ENCODE assay signal across 25 mouse cellular contexts in the genomic region with DNA sequence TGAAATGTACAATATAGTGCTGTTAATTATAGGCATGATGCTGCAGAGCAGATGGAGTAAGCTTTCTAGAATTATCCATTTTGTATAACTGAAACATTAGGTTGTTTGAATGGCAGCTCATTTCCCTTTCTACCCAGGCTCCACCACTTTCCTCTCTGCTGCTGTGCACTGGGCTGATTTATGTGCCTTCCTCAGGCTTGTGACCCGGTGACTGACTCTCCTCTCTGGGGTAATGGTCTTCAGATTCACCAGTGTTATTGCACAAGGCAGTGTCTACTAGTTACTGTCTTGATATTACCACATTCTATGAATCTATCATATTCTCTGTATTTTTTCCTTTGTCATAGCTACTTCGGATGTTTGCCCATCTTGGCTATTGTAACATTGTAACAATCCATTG.
A peak's percentile ranks its signal among the peaks of the same experiment; 100 is the strongest.
DNase-seq lines count a peak whose midpoint lies in the region; ATAC-seq and TF ChIP-seq lines count a peak whose summit lies in the region.
"Had no signal": no experiment of that assay in that cellular context is flagged by ENCODE, and none has a peak within 500 bp of the region (broad histone marks: within the 10 kb centered on the region; RNA-seq: fewer than 3 reads in every experiment).

No protein-coding gene starts in this region.

- H3K9ac ChIP-seq in kidney, embryonic 14.5 days (ENCODE audit: low read depth, low read length) = no peak overlapping the region
- H3K9ac ChIP-seq in kidney, embryonic 16.5 days (replicated peaks; ENCODE audit: low read length) = no peak overlapping the region
- no peak overlapping the region for H3K9ac ChIP-seq in neural tube, embryonic 11.5 days (ENCODE audit: low read length)
- H3K9ac ChIP-seq in neural tube, embryonic 15.5 days (replicated peaks) = no peak overlapping the region
- H3K9ac ChIP-seq: embryonic facial prominence, embryonic 12.5 days had no signal

- peak; percentile 7 for DNase-seq in embryo, embryonic 10.5 days (ENCODE audit: low spot score)
- DNase-seq in embryo, embryonic 11 days = no peak
- no peak for DNase-seq in kidney, adult 2 months
- DNase-seq in kidney, postnatal 10 days = no peak
- DNase-seq in neural tube, embryonic 11.5 days (ENCODE audit: low spot score) = no peak
- DNase-seq: adrenal gland, adult 8-10 months; adrenal gland, postnatal 14 days; adrenal gland, postnatal 36 days; B cell, adult 2 months; cerebellum, adult 11-12 months; cerebellum, adult 2 months; cerebellum, adult 9-10 months; cerebellum, postnatal 10 days; cerebellum, postnatal 25 days had no signal

- no peak for TF ChIP-seq POLR2A in kidney, adult 2 months (IDR thresholded peaks at IDR 0.05; ENCODE audit: low read depth, low read length)

- H3K4me2 ChIP-seq in kidney, embryonic 14.5 days (replicated peaks; ENCODE audit: low read depth, low read length) = no peak overlapping the region
- H3K4me2 ChIP-seq in kidney, embryonic 16.5 days (replicated peaks; ENCODE audit: low read depth, low read length) = no peak overlapping the region
- H3K4me2 ChIP-seq in neural tube, embryonic 11.5 days (ENCODE audit: low read depth) = no peak overlapping the region
- no peak overlapping the region for H3K4me2 ChIP-seq in neural tube, embryonic 15.5 days
- H3K4me2 ChIP-seq: embryonic facial prominence, embryonic 12.5 days had no signal

- H3K4me3 ChIP-seq in kidney, embryonic 14.5 days (ENCODE audit: low read length) = no peak overlapping the region
- no peak overlapping the region for H3K4me3 ChIP-seq in kidney, adult 2 months (ENCODE audit: insufficient read depth, low read depth, low read length)
- no peak overlapping the region for H3K4me3 ChIP-seq in kidney, embryonic 16.5 days (ENCODE audit: low read length)
- no peak overlapping the region for H3K4me3 ChIP-seq in neural tube, embryonic 11.5 days (ENCODE audit: low read depth, low read length)
- H3K4me3 ChIP-seq in neural tube, embryonic 15.5 days (replicated peaks) = no peak overlapping the region
- H3K4me3 ChIP-seq: embryonic facial prominence, embryonic 10.5 days; embryonic facial prominence, embryonic 12.5 days had no signal

- H3K27me3 ChIP-seq in kidney, embryonic 14.5 days (ENCODE audit: control insufficient read depth, insufficient read depth, low read length) = no peaks in the 10 kb centered on the region
- H3K27me3 ChIP-seq in kidney, adult 2 months (replicated peaks; ENCODE audit: control insufficient read depth, insufficient read depth, low read length) = no peaks in the 10 kb centered on the region; the same call in 1 of the 2 replicates
- H3K27me3 ChIP-seq in kidney, embryonic 16.5 days (ENCODE audit: insufficient read depth, low read length) = no peaks in the 10 kb centered on the region
- no peaks in the 10 kb centered on the region for H3K27me3 ChIP-seq in neural tube, embryonic 11.5 days (ENCODE audit: control insufficient read depth, insufficient read depth, low read length)
- no peaks in the 10 kb centered on the region for H3K27me3 ChIP-seq in neural tube, embryonic 15.5 days (replicated peaks)
- H3K27me3 ChIP-seq: CH12.LX; embryonic facial prominence, embryonic 12.5 days; Patski had no signal

- 0 out of 2 replicates have a peak, but pooled peaks cover 3% of the 10 kb centered on the region for H3K4me1 ChIP-seq in kidney, embryonic 14.5 days (ENCODE audit: control insufficient read depth, insufficient read depth, low read length)
- H3K4me1 ChIP-seq in kidney, adult 2 months (ENCODE audit: control insufficient read depth, insufficient read depth, low read length) = no peaks in the 10 kb centered on the region
- H3K4me1 ChIP-seq in kidney, embryonic 16.5 days (ENCODE audit: insufficient read depth, low read length) = peaks cover 4% of the 10 kb centered on the region; the same call in 1 of the 2 replicates
- H3K4me1 ChIP-seq in neural tube, embryonic 11.5 days (ENCODE audit: control insufficient read depth, insufficient read depth, low read length) = no peaks in the 10 kb centered on the region
- H3K4me1 ChIP-seq in neural tube, embryonic 15.5 days = 0 out of 2 replicates have a peak, but pooled peaks cover 5% of the 10 kb centered on the region
- H3K4me1 ChIP-seq: embryonic facial prominence, embryonic 10.5 days; embryonic facial prominence, embryonic 12.5 days had no signal

- H3K9me3 ChIP-seq in kidney, embryonic 14.5 days (ENCODE audit: control insufficient read depth, low read length) = no peaks in the 10 kb centered on the region
- no peaks in the 10 kb centered on the region for H3K9me3 ChIP-seq in kidney, embryonic 16.5 days (ENCODE audit: low read length)
- no peaks in the 10 kb centered on the region for H3K9me3 ChIP-seq in neural tube, embryonic 11.5 days (ENCODE audit: control insufficient read depth, low read length)
- H3K9me3 ChIP-seq in neural tube, embryonic 15.5 days (replicated peaks) = no peaks in the 10 kb centered on the region
- H3K9me3 ChIP-seq: embryonic facial prominence, embryonic 10.5 days; embryonic facial prominence, embryonic 12.5 days; G1E had no signal

- no peaks in the 10 kb centered on the region for H3K36me3 ChIP-seq in kidney, embryonic 14.5 days (ENCODE audit: control insufficient read depth, insufficient read depth, low read length)
- H3K36me3 ChIP-seq in kidney, adult 2 months (ENCODE audit: control insufficient read depth, insufficient read depth, low read length) = no peaks in the 10 kb centered on the region
- H3K36me3 ChIP-seq in kidney, embryonic 16.5 days (ENCODE audit: insufficient read depth, low read length) = no peaks in the 10 kb centered on the region
- H3K36me3 ChIP-seq in neural tube, embryonic 11.5 days (ENCODE audit: control insufficient read depth, insufficient read depth, low read length) = no peaks in the 10 kb centered on the region
- H3K36me3 ChIP-seq in neural tube, embryonic 15.5 days = no peaks in the 10 kb centered on the region
- H3K36me3 ChIP-seq: embryonic facial prominence, embryonic 10.5 days; embryonic facial prominence, embryonic 12.5 days; G1E had no signal

- no peak overlapping the region for H3K27ac ChIP-seq in kidney, embryonic 14.5 days (ENCODE audit: low read depth, low read length)
- H3K27ac ChIP-seq in kidney, adult 2 months (ENCODE audit: insufficient read depth, low read depth, low read length) = no peak overlapping the region
- H3K27ac ChIP-seq in kidney, embryonic 16.5 days (ENCODE audit: low read length) = no peak overlapping the region
- H3K27ac ChIP-seq in neural tube, embryonic 11.5 days (ENCODE audit: low read depth, low read length) = no peak overlapping the region
- no peak overlapping the region for H3K27ac ChIP-seq in neural tube, embryonic 15.5 days (replicated peaks)
- H3K27ac ChIP-seq: embryonic facial prominence, embryonic 10.5 days; embryonic facial prominence, embryonic 12.5 days had no signal

- 47% methylated on average over 2 of the region's 2 CpGs for WGBS in kidney, embryonic 14.5 days
- 53% methylated on average over 2 of the region's 2 CpGs for WGBS in kidney, adult 2 months
- WGBS in kidney, embryonic 16.5 days = 38% methylated on average over 2 of the region's 2 CpGs
- 58% methylated on average over 2 of the region's 2 CpGs for WGBS in neural tube, embryonic 11.5 days
- 53% methylated on average over 2 of the region's 2 CpGs for WGBS in neural tube, embryonic 15.5 days

- peak; percentile 79; the same call in 1 of the 2 replicates for ATAC-seq in kidney, embryonic 14.5 days (ENCODE audit: low FRiP score, low TSS enrichment)
- peak; percentile 65; the same call in 1 of the 2 replicates for ATAC-seq in kidney, embryonic 16.5 days (ENCODE audit: low FRiP score, low TSS enrichment)
- peak; percentile 64; the same call in 1 of the 2 replicates for ATAC-seq in neural tube, embryonic 11.5 days (ENCODE audit: insufficient read depth, low FRiP score, low TSS enrichment)
- no peak for ATAC-seq in neural tube, embryonic 15.5 days (ENCODE audit: low FRiP score)
- ATAC-seq: activated CD4-positive, CD25-positive, alpha-beta regulatory T cell, adult 4 months; CD4-positive, CD25-positive, alpha-beta regulatory T cell, adult 4 months; forebrain, embryonic 16.5 days had no signal

- no peak for TF ChIP-seq CTCF in kidney, adult 2 months (conservative IDR thresholded peaks at IDR 0.05; ENCODE audit: insufficient read depth, insufficient read length, low read depth, low read length)
